Mouse (Mus musculus): ENCODE results near the gene Dnal4.
A peak's percentile ranks its signal among the peaks of the same experiment; 100 is the strongest.

The Dnal4 gene

DNA sequence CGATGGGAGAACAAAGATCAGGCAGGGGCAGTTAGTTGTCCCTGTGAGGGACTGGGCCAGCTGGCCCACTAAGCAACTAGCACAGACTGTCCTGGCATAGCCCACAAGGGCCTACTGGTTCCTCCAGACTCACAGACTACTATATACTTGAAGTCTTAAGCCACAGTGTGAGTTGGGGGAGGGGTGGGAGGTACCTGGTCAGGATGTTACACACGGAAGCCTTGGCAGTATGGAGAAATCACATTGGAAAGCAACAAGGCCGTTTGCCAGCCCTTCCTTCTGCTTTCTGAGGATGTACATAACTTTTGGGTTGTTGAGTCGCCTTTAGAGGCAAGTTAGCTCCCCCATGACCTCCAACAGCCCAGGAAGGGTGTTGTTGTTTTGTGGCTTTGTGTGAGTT is 44.0 kb downstream of the Dnal4 start:
- DNase-seq (ENCODE audit: low read depth, low spot score), result no peak

GRCm38 (mm10) chr15:79733192-79733591 is 44.5 kb downstream of the Dnal4 start:
- DNase-seq (ENCODE audit: low read depth, low spot score), result no peak

- no peak for DNase-seq (ENCODE audit: low read depth, low spot score)
These were observed 46.1 kb downstream of the Dnal4 start for GRCm38 (mm10) chr15:79731554-79731953.

- no peak for DNase-seq (ENCODE audit: low read depth, low spot score)
These were observed 48.8 kb downstream of the Dnal4 start for GRCm38 (mm10) chr15:79728731-79729388.

GRCm38 (mm10) chr15:79728311-79728710 is 49.3 kb downstream of the Dnal4 start:
- DNase-seq (ENCODE audit: low read depth, low spot score), result no peak

- no peak for DNase-seq (ENCODE audit: low read depth, low spot score)
These were observed 49.8 kb downstream of the Dnal4 start for GRCm38 (mm10) chr15:79727840-79728239.

GRCm38 (mm10) chr15:79725190-79725789 is 52.4 kb downstream of the Dnal4 start:
- DNase-seq (ENCODE audit: low read depth, low spot score), result no peak

GRCm38 (mm10) chr15:79723439-79723838 is 54.2 kb downstream of the Dnal4 start:
- DNase-seq (ENCODE audit: low read depth, low spot score), result peak; percentile 30

- DNase-seq (ENCODE audit: low read depth, low spot score), result no peak
These were observed 56.9 kb downstream of the Dnal4 start for GRCm38 (mm10) chr15:79720796-79721195.

- DNase-seq (ENCODE audit: low read depth, low spot score), result no peak
These were observed 57.4 kb downstream of the Dnal4 start for GRCm38 (mm10) chr15:79720267-79720666.

GRCm38 (mm10) chr15:79716710-79717109 is 60.9 kb downstream of the Dnal4 start:
- DNase-seq (ENCODE audit: low read depth, low spot score), result no peak

- no peak for DNase-seq (ENCODE audit: low read depth, low spot score)
These were observed 62.0 kb downstream of the Dnal4 start for GRCm38 (mm10) chr15:79715646-79716045.

All from ZHBTc4 (cell line).